Mouse (Mus musculus) 3T3-L1 (cell line): ENCODE data around the gene Prima1.

Experiments used
- DNase-seq: peaks from one replicate; pipeline ENCODE4 v3.0.0-alpha.2; 2015; ENCODE audit warnings: low read depth, low spot score

Prima1 gene

DNA sequence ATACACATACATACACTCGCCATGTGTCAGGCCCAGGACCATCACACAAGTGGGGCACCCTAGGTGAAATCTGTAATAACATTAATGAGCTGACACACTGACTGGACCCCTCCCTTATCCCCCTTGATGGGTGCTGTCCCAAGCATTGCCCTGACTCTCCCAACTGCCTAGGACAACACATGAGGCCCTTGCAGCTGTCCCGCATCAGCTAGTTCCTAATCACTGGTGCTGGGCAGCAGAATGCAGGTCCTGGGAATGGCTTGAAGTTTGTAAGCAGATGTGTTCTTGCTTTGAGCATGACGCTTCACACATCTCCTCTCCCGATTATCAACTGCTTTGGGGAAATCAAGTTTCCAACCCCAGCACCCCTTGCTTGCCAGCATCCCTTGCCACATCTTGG lies 15.8 kb downstream of the Prima1 start:
- no peak for DNase-seq

DNA sequence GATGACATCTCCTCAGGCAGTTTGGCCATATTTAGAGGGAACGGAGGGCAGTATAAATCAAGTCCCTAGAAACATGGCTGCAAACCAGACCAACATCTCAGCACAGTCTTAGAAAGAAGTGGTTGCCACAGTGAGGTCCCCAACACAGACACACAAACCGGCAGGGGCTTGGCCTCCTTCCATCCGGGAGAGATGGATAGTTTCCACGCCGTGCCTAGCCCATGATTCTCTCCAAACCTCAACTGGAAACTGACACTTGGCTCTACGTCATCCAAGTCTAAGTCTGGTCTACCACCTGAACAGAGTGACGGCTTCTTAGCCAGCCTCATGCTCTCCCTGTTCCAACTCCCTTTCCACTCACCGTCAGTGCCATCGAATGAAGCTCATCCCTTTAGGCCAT lies 18.3 kb downstream of the Prima1 start:
- DNase-seq = no peak

DNA sequence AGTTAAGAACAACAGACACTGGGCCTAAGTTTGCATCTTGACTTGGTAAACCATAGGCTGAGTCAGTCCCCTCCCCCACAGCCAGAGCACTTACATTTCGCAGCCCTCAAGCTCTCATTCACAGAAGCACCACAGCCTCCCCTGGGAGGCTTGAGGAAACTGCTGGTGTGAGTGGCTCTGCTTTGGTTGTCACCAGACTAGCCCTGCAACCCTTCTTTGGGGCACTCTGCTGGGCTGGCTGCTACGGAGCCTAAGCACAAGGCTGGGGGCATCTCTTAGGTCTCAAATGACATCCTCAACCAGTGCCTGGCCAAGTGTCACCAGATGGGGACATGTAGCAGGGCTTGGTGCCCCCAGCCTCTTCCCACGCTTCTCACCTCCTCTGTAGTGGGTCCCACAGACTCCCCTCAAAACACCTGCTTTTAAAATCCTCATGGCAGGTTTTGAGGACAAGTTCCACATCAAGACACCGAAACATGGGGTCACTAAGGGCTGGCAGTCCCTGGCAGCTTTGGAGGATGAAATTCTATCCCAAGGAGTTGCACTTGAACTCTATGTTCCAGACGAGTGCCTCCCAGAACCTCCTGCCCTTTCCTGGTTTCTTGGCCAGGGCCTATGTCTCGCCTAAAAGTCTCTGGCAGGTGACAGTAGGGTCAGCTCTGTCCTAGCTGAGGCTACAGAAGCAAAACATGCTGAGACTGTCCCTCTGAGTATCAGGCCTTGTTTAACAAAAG lies 25.9 kb downstream of the Prima1 start:
- no peak for DNase-seq

DNA sequence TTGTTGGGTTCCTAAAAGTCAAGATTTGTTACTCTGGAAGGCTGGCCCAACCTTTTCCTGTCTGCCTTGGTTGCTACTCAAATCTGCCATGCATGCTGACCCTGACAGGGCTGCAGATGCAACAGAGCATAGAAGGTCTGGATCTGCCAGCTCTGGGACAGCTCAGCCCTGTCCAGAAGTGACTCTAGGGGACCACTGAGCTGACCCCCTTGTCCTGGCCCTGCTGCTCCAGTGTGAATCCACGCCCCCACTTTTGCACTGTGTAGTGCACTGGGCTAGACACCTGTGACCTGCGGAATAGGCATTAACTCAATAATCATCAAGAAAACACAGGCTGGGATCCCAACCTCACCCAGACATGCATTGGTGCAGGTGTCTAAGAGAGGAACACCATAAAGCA lies 27.2 kb downstream of the Prima1 start:
- no peak for DNase-seq

DNA sequence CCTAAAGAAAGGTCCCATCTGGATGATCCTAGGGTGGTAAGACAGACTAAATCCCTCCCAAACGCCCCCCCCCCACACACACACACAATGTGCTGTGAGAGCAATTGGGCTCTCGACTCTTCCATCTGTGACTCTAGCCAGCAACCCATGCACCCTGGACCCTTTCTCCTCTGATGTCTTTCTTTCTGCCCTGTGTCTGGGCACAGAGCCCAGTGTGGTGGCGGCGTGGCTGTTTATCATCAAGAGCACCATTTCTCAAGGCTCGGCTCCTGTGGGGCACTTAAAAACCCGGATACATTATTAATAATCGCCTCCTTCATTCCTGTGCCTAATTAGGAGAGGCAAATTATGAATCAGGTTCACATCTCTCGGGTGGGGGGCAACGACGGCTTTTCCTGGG lies 27.7 kb downstream of the Prima1 start:
- no peak for DNase-seq

DNA sequence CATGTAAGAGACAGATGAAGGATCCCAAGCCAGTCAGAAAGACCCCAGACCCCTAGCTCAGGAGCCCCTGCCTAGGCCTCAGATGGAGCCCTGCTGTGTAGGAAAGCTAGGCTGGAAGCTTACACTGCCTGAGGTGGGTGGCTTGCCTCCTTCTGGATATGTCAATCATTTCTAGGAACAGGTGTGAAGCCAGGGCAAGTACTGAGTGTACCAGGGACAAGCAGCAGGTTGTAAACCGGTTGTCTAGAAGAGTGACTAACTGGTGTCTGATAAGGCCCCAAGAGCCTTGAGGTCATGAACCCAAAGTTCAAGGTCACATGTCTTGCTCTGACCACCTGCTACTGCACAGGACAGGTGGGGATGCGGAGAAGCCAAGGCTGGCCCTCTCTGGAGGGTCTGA lies 28.4 kb downstream of the Prima1 start:
- no peak for DNase-seq

DNA sequence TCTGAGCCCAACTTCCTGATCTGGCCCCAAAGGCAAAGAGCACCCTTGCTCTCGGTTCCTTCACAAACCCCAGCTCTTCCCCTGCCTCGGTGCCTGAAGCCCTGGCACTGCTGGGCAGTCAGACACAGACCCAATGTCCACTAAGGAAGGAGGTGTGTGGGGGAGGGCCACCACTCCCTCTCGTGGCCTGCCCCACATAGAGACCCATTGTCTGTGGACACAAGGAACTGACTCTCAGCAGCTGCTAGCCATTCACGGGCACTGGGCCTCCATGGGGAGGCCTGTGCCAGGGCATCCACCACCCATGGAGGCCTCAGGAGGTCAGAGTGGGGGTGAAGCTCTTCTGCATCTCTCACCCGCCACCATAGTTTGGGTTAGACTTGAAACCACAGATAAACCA lies 30.9 kb downstream of the Prima1 start:
- DNase-seq = no peak

DNA sequence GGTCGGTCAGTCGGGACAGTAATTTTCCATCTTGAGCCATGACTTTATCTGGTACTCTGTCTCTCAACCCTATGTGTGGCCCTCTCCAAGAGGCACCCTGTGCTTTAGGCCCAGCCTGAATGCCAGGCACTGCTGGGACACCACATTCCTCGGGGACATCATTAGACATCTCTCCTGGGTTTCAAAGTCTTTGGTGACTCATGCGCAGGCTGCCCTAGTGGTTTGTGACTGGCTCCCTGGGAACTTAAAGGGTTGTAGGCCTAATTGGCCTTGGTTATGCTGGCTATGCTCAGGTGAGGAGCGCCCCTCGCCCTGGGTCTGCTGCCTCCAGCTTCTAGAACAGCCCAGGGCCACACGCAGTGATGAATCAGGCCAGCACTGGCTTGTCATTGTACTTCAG lies 32.4 kb downstream of the Prima1 start:
- no peak for DNase-seq

DNA sequence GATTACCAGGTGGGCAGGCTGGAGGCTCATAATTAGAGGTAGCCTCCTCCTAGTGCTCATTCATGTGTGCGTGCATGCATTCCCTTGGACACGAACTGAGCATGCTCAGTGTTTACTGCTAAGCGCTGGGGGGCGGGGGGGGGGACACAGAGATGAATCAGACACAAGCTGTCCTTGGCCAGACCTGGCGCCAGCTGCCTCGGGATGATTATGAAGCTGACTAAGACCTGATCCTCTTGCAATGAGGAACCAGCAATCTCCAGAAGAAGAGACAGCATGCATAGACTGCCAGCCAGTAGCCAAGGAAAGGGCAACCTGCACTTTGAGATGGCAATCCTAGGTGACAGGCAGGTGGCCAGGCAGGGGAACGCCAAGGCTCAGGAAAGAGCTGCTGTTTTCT lies 36.4 kb downstream of the Prima1 start:
- DNase-seq = no peak

DNA sequence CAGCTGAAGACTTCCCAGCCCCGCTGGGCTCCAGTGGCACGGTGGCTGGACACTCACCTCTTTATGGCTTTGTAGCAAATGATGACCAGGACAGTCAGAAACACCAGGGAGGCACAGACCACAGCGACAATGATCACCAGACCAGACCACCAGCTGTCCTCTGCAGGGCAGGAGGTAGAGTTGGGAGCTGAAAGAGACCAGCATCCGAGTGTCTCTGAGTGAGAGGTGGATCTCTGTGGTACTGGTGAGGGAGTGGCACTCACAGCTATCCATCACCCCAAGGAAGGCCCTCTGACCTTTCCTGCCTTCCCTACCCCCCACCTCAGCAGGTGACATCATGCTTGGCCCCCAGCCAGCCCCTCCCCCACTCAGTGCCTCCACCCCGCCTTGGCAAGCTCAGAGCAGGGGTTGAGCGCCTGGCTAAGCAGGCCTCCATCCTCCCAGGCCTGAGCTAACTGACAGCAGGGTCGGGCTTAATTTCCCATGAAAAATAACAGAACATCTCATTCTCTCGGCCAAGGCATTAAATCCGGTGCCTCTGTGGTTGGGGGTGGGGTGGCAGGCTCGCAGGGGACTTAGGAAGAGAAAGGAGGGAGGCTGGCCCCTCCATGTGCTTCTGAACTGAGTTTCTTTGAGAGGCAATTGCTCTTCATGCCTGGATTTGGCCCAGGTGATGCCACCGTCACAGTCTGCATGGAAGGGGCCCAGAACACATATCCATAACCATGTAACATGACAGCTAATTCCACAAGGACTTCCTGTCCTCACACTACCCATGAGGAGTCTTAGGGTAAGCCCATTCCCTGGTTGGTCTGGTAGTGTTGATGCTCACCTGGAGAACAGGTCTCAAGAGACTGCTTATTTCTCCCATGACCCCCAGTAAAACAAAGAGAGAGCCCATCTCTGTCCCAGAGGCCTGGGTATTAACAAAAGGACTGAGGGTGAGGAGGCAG lies 39.1 kb downstream of the Prima1 start:
- no peak for DNase-seq

DNA sequence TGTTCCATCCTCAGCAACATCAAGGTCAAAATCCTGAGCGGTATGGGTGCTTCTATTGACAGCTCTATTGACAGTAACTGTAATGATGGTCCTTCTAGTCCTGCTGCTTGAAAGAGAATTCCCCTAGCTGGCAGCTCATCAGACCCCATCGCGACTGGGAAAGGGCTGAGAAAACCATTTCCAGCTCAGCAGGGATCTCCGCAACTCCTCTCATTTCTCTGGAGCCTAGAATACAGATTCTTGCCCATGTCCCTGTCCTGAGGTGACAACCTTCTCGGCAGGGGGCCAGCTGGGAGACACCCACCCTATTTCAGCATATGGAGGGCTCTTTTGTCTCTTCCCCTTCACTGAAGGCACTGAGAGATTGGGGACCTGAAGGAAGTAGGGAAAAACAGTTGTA lies 49.0 kb downstream of the Prima1 start:
- no peak for DNase-seq

DNA sequence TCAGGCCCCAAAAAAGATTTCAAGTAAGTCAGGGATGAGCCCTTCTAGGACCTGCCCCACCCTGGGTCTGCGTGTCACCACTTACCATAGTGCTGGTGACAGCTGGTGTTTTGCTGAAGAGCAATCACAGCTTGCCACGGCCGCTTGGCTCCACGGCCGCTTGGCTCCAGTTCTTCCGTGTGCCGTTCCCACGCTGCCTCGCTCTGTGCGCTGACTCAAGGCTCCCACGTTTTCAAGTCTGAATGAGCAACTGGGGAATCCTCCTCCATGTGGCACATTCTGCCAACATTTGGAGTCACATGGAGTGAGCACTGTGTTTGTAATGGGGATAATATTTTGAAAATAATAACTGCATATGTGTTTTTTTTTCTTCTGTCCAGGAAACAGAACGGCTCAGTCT lies 52.2 kb downstream of the Prima1 start:
- no peak for DNase-seq

DNA sequence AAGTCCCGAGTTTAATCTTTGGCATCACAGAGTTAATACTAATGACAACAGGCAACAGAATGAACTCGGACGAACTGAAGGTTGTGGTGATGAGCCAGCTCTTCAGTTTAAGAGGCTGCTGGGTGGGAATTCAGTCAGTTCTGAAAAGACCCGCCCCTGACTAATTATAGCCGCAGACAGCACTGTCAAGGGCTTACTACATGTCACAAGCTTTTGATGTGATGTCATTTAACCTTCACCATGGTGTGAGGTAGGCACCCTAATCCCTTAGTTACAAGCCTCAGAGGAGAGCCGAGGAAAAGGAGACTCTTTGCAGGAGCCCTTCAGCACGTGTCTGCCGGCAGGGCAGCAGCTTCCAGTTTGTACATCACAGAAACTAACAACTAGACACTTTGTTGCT lies 53.7 kb downstream of the Prima1 start:
- DNase-seq = no peak

DNA sequence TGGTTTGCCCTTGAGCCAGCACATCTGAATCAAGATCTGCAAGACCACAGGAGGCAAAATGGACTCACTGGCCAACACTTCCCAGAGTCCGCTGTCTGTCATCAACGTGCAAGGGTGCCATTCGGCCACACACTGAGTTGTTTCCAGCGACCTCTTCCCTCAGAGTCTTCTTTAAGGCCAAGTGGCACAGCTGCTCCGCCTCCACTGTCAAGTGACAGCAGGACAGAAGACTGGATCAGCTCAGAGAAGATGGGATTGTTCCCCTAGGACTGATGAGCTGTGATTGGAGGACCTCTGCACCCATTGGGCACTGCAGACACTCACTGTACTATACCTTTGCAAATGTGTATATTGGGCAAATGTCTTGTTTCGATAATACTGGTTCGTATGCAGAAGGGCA lies 54.9 kb downstream of the Prima1 start:
- DNase-seq = no peak

DNA sequence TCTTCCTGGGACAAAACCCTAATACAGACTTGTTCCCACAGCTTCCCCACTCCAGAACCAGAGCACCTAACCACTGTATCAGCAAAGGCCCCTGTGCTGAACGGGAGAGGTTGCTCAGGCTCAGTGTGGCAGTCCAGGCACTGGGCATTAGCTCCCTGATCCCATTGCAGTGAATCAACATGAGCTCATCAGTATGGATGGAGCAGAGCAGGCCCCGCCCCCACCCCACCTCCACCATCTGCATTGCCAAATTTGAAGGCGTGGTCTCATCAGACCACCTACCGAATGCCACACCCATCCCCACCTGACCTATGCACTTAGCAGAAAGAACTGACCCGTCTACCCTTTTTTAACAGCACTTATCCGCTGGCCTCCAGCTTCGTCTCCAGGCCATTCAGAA lies 58.9 kb downstream of the Prima1 start:
- DNase-seq = no peak

DNA sequence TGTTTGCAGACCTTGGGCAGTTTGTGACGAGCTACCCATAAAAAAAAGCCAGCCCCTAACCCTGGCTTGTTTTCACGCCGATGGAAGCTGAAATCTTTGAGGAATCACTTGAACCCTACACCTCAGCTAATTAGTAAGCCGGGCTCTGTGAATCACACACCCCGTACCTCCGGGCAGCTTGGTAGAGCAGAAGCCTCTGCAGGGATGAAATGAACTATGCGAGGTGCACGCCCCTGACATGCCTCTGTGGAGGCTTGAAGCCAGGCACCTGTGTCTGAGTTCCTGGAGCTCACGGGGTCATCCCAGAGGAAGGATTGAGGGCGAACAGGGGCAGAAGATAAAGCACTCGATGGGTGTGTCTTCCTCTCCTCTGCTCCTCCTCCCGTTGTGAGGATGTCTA lies 73.1 kb downstream of the Prima1 start:
- DNase-seq = no peak

DNA sequence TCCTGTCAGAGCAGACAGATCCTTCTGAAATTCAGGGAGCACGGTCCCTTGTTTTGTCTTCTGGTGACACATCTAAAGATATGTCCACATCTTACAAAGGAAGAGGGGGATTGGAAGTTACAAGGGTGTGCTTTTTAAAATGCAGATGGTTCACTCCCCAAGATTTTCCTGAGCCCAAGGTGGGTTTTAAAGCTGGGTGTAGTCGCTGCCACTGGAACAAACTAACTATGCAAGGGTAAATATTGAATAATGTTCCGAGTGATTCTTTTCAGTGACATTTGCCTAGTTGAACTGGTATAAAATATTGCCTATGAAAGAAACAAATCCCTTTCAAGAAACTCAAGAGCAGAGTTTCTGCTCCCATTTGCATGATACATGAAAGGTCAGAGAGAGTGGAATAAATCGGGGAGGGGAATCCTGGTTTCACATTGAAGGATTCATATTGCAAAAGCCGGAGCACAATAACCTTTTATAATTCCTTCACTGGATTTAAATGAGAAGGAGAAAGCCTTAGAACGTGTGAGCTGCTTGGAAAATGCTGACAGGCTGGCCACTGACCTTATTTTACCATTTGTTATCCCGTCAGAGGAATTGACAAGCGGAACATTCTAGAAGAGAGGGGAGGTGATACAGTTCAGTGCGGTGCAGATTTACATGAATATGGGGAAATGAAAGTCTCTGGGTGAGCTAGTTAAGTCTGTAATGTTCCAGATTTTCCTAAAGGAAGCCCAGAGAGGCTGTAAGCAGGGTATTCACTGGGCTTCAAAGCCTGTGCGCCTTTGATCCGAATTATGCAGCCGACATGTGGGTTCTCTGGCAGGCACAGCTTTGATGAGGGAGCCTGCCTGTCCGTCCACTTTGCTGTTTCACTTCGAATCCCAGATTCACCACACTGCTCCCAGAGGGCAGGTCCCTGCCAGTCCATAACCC lies 77.6 kb downstream of the Prima1 start:
- DNase-seq = no peak

DNA sequence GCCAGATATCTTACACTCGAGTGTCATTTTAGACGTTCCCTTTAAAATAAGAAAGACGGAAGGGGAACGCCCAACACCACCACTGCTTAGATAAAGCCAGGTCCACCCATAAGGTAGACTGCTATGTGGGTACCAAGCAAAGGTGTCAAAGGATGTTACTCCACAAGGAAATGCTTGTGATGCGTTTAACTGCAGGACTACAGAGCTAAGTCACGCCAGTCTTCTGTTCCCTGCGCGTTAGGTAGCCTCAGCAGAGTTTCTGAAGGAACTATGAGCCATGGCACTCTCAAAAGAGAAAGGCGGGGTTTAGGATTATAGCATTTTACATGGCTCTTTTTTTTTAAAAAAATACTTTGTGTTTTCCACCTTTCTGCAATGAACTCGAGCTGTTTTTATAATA lies 78.4 kb downstream of the Prima1 start:
- DNase-seq = no peak

DNA sequence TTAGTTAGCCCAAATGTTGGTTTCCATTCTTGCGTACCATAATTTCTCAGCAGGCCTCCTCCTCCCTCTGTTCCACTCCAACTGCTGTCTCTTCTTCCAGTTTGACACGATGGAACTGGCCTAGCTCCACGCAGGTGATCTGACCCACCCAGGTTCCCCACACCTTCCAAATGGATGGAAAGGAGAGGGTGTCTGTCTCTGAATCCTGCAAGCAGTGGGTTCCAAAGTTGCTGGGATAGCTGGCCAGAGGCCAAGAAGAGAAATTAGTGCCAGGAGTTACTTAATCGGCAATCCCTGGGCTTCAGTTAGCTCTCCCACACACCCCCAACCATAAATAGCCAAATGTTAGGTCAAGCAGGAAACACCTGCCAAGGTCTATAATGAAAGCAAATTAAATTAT lies 81.2 kb downstream of the Prima1 start:
- no peak for DNase-seq

DNA sequence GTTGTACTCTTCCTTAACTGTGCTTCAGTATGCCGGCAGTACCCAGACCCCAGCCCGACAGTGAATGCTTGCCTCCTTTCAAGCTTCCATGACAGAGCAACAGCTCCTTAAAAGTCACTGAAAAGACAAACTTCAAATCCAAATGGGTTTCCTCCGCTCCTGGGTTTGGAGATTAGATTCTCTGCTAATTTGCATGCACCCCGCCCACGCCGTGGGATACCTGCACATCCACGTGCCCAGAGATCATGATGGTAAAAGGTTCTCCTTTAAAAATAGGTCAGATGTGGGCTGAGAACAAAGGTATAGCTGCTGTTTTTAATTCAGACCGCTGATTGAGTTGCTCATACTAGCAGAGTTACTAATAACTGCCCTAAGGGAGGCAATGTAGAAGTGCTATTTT lies 82.9 kb downstream of the Prima1 start:
- DNase-seq = no peak

DNA sequence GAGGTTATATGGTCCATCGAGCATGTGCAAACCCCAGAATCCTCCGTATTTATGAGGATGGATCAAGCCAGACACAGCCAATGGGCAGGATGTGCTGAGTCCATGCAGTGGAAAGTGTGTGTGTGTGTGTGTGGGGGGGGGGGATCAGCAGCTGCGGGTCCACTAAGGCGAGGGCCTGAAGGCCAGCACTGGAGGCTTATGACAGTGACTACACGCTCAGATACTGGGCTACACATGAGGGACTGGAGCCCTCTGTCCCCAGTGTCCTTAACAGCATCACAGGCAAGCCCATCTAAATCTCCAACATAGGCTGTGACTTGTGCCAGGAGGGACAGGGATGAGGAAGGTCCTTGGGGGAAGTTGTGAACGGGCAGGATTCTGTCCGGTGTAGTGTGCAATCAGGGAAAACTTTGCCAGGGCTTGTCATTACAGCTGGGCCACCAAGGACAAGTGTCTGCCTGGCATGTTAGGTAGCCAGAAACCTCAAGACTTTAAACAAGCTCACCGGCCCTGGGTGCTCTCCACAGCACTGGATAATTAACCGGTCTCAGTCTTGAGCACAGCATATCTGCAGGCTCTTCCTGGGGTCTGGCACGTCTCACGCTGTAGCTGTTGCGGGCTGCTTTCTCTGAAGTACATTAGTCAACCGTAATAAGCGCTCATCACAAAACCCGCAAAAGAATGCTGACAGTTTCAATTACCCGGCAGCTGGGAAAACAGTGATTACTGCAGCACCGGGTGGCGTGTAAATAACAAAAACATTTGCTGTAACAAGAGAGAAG lies 84.6 kb downstream of the Prima1 start:
- no peak for DNase-seq
